Mouse (Mus musculus) cerebellum, postnatal 25 days (tissue): Measurements from ENCODE around the gene Relt.

Experiments
- DNase-seq, 2 experiments: peaks; one replicate each; pipeline ENCODE4 v3.0.0; 2021; ENCODE audit warnings: mixed read lengths in 2 of 2

The Relt gene

DNA sequence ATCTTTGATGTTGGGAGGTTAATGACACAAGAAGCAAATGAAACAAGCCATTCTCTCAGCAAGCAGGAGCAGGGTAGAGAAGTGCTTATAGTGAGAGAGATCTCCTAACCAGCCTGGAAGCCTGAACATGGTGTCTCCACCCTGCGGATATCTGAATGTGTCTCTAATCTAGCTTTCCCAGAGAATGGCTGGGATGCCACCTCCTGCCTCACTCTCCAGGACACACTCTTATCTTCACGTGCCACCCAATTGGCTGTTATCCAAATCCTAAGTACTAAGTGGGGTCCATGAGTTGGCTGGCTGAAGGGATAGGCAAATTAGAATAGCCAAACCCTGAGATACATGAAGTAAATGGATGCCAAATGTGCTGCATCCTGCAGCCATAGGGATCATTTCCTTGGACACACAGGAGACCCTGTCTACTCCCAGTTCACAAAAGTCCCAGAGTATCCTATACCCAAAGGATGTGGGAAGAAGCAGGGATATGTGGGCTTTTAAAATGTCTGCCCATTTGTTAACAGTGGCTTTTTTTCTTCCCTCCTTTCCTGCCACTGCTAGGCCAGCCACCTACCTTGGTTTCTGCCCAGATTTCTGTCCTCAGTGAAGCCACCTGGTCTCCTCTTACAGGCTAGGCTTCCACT is 18.7 kb downstream of the Relt start:
- peak in 1 of 2 experiments; percentile 5 for DNase-seq

GRCm38 (mm10) chr7:100843866-100844265 is 19.4 kb downstream of the Relt start:
- DNase-seq, result no peak

- DNase-seq, result no peak
Observed at GRCm38 (mm10) chr7:100842175-100842574, 21.1 kb downstream of the Relt start.

DNA sequence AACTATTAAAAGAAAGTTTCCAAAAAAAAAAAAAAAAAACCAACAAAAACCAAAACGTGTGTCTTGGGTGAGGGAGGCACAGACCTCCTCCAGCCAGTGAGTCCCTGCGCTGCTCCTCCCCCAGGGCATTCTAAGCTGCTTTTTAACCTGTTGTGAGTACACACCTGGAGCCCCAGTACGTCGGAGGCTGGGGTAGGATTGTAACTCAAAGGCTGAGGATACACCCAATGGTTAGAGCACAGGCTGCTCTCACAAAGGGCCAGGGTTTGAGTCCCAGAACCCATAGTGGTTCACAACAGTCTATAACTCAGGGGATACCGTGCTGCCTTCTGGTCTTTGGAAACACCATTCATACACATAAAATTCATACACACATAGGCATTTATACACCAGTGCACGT is 21.6 kb downstream of the Relt start:
- DNase-seq, result no peak

DNA sequence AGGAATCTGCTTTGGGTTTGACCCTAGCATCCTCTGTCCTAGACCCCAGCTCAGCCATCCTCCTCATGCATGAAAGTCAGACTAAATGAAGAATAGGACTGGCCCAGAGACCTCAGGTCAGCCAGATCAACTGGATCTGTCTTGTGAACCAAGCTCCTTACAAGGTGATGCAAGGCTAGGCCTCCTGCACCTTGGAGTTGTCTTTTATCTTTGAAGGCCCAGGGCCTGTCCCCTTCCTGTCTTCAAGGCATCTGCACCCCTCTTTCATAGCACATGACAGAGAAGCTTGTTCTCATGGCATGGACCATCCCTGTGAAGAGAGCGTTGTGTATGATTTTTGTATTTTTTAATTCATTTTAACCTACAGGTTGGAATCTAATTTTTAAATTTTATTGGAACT is 22.3 kb downstream of the Relt start:
- DNase-seq, result no peak

GRCm38 (mm10) chr7:100839632-100840402 is 23.4 kb downstream of the Relt start:
- peak; percentile 50 to 70 for DNase-seq

DNA sequence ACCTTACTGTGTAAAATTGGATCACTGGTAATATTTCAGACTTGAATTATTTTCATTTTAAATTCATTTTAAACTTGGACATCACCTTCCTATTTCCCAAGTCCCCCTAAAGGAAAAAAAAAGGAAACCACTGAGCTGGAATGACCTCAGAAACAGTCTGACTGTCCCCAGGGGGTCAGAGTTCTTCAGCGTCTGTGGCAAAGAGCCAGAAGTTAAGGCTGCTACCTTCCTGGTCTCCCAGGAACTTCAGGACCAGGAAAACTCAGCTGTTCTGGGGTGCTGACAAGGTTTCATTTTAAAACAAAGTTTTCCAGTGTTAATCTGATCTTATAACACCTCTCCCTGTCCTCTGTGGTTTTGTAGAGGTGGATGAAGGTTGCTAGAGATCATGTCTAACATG is 25.5 kb downstream of the Relt start:
- no peak for DNase-seq

DNA sequence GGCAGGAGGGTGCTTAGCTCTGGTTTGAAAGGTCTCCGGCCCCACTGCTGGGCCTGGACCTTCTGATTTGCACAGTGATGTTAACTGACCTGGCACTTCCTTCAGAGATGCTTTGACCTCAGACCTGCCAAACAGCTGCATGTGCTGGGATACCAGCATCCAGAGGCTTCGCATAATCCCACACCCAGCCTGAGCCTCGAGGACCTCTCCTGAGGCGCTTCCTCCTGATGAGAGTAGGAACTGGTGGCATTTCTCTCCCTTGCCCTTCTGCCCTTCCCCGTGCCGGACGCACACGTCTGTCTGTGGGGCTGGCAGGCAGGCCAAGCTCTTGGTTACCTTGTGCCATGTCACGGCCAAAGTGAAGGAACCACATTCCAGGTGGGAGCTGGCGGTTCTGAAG is 26.6 kb downstream of the Relt start:
- no peak for DNase-seq

- no peak for DNase-seq
Observed at GRCm38 (mm10) chr7:100835711-100836110, 27.5 kb downstream of the Relt start.

DNA sequence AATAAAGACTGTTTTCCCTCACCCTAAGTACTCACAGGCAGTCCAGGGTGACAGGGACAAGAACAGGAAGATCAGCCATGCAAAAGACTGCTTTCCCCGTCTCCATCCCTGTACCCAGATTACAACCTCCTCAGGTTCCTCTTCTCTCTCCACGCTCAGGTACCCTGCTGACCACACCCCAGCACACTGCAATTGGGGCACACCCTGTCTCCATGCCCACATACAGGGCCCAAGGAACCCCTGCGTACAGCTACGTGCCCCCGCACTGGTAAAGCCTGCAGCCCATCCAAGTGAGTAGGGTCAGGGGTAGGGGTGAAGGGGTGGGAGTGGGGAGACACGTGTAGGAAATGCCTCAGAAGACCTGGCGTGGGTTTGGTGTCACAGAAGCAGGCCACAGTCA is 28.1 kb downstream of the Relt start:
- DNase-seq, result no peak

GRCm38 (mm10) chr7:100833859-100834258 is 29.4 kb downstream of the Relt start:
- DNase-seq, result no peak

- DNase-seq, result no peak
Observed at GRCm38 (mm10) chr7:100828549-100828948, 34.7 kb downstream of the Relt start.

- peak in 1 of 2 experiments; percentile 60 for DNase-seq
Observed at GRCm38 (mm10) chr7:100824661-100825060, 38.6 kb downstream of the Relt start.

- DNase-seq, result peak; percentile 45 to 68
Observed at GRCm38 (mm10) chr7:100818401-100819064, 44.7 kb downstream of the Relt start.

- DNase-seq, result no peak
Observed at GRCm38 (mm10) chr7:100817442-100817760, 45.8 kb downstream of the Relt start.

DNA sequence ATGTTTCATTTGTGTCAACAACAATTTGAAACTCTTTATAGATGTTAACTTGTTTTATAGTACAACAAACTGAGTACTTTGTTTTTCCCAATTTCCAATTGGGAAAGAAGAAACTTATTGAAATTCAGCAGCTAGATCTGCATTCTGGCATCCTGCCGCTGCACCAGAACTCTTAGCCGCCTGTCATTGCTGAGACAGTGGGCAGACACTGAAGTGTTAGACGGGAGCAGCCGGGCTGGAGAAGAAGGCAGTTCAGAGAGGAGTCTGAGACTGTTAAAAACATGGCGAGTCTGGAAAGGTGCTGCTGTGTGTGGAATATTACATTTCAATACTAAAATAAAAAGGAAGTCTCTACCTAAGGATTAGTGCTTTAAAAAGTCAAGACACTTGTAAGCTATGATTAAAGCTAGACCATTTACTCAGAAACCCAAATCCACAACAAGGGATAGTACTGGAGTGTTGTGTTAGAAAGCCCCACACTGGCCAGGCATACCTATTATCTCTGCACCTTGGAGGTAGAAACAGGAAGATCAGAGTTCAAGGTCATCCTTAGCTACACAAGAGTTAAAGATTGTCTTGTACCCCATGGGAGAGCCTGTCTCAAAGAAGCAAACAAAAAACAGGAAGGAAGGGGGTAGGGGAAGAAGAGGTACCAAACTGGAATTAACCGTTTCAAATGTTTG is 46.3 kb downstream of the Relt start:
- DNase-seq, result peak in 1 of 2 experiments; percentile 62

DNA sequence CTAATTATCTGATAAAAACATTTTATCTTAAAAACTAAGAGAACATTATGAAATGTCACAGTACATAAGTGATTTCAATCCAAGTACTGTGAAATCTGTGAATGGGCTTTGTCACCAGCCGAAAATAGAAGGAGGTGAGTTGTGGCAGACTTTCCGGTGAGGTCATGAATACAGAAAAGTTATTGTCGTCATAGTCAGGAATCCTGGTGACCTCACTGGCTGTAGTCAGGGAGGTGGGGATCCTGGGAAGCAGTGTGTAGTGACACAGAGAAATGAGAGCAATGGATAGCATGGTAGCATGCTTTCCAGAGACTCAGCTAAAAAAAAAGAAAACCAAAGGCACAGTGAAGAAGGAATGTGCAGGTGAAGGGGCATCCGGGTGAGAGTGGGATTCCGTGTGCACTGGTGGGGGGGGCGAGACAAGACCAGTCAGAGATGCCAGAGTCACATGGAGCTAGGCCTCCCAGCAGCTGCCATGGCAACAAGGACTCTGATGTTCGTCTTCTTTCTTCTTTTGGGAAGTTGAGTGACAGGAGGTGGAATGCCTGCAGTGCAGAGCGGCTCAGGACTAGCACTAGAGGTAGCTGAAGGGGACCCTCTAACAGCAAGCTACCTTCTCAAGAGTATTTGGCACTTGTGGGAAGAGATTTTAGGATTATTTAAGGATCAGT is 47.2 kb downstream of the Relt start:
- DNase-seq, result no peak

- no peak for DNase-seq
Observed at GRCm38 (mm10) chr7:100812641-100813040, 50.6 kb downstream of the Relt start.

DNA sequence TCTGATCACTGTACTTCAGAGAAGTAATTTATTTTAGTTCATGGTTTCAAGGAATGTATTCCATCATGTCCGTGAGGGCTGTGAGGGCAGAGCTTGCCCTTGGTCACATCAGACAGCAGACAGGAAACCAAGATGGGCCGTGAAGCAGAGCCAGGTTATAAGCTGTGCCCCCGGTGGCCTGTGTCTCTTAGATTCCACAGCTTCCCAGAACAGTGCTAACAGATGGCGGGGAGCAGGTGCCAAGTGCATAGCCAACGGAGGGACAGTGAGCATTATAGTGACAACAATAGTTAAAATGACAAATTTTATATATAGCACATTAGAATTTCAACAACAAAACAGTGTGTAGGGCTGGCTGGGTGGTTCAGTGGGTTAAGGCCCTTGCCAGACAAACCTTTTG is 51.3 kb downstream of the Relt start:
- DNase-seq, result peak; percentile 86 to 90

- DNase-seq, result peak; percentile 23 to 61
Observed at GRCm38 (mm10) chr7:100805391-100805790, 57.9 kb downstream of the Relt start.

- DNase-seq, result peak in 1 of 2 experiments; percentile 31
Observed at GRCm38 (mm10) chr7:100798810-100799209, 64.4 kb downstream of the Relt start.
